Mouse (Mus musculus) testis, adult 2 months (tissue): ENCODE data around the gene Ice1.

Experiments
- CTCF ChIP-seq: fragments of 200-500 bp; IDR thresholded peaks from 2 replicates; pipeline ENCODE4 v1.5.1; 2012; ENCODE audit warnings: low read depth, mild to moderate bottlenecking, inconsistent platforms, low read length, moderate library complexity; ENCODE audit not compliant: control insufficient read depth, insufficient read depth, insufficient replicate concordance
- POLR2A ChIP-seq: fragments of 200-500 bp; IDR thresholded peaks from 2 replicates; pipeline ENCODE4 v1.6.1; 2012; ENCODE audit warnings: low read depth, mild to moderate bottlenecking, inconsistent platforms, low read length, moderate library complexity; ENCODE audit not compliant: control insufficient read depth

GRCm38 (mm10) chr13:70612837-70613236 is 24.6 kb downstream of the Ice1 start:
- TF ChIP-seq CTCF: no peak
- no peak for TF ChIP-seq POLR2A
